Mouse (Mus musculus) cerebellum, adult 2 months (tissue): ENCODE results near the gene Pid1.

Source experiments
- CTCF ChIP-seq: fragments of 200-500 bp; IDR thresholded peaks from 2 replicates; pipeline ENCODE4 v1.5.1; 2011; ENCODE audit warnings: low read depth, mild to moderate bottlenecking, control low read depth, low read length, moderate library complexity, borderline replicate concordance; ENCODE audit not compliant: insufficient read depth
- POLR2A ChIP-seq: fragments of 200-500 bp; IDR thresholded peaks from 2 replicates; pipeline ENCODE4 v1.6.1; 2011; ENCODE audit warnings: low read length, control low read depth, borderline replicate concordance; ENCODE audit not compliant: insufficient read depth

GRCm38 (mm10) chr1:84249772-84250338, 114.1 kb downstream of the Pid1 start:
- no peak for TF ChIP-seq POLR2A
- no peak for TF ChIP-seq CTCF
